Mouse (Mus musculus) brain, embryonic 14.5 days (tissue): ENCODE data around the gene Urad.

Experiments
- CTCF ChIP-seq: fragments of 200-500 bp; IDR thresholded peaks from 2 replicates; pipeline ENCODE4 v1.5.1; 2012; ENCODE audit warnings: inconsistent platforms, mild to moderate bottlenecking, moderate library complexity, borderline replicate concordance; ENCODE audit not compliant: insufficient read depth, insufficient read length; ENCODE audit errors: extremely low read depth
- POLR2A ChIP-seq: fragments of 200-500 bp; IDR thresholded peaks from 2 replicates; pipeline ENCODE4 v1.6.1; 2012; ENCODE audit warnings: mild to moderate bottlenecking, inconsistent platforms, borderline replicate concordance; ENCODE audit not compliant: poor library complexity, insufficient read depth, insufficient read length, severe bottlenecking; ENCODE audit errors: extremely low read depth

- TF ChIP-seq POLR2A (no peak), CTCF (no peak)
Observed at GRCm38 (mm10) chr5:147356260-147357055, 34.2 kb upstream of the Urad start.
